Mouse (Mus musculus) adrenal gland, adult 8-10 months (tissue): ENCODE results near the gene Ces3a. TPM values are rescaled to one million over a fixed set of nuclear protein-coding genes. Genes with fewer than 3 reads are reported as not detected.
A peak's percentile ranks its signal among the peaks of the same experiment; 100 is the strongest.
"Not testable (repeated sequence)": the region's sequence is repeated elsewhere in the genome, so short reads cannot be mapped to it uniquely, and the experiment has no call there.

Experiments used
- DNase-seq: peaks from one replicate; pipeline ENCODE4 v3.0.0; 2022
- total RNA-seq, 4 experiments: library from RNA; stranded (reverse); gene quantifications; 2 replicates each; pipeline ENCODE4 v1.2.4; 2022

The Ces3a gene
- 1 to 10 TPM in 1 of 4 experiments, not detected in 3; 1.6 TPM for total RNA-seq

- no peak for DNase-seq
Measured at GRCm38 (mm10) chr8:105048371-105048854, at the start of gene Ces3a. Gene Ces3a, plus strand, starts transcription at chr8:105048601.

DNA sequence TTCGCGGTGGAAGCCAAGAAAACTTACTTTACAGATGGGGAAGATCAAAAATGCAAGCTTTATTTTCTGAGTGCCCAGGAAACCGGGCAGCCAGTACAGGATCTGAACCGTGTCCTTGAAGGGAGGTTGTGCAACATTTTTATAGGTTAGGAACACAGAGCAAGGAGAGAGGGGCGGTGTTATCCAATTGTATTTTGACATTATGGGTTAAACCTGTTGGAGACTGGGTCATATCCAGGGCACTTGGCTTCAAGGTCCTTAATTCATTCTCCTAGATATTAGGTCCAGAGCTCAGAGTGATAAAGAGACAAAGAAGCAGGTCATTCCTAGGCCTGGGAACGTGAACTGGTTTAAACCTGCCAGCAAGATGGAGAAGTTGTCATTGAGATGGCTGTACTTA is 49.2 kb upstream of the Ces3a start:
- no peak for DNase-seq

- no peak for DNase-seq
Measured at GRCm38 (mm10) chr8:105000586-105000985, 47.8 kb upstream of the Ces3a start, which contains the start of gene Ces2h. Gene Ces2h, plus strand, starts transcription at chr8:105000853.

DNA sequence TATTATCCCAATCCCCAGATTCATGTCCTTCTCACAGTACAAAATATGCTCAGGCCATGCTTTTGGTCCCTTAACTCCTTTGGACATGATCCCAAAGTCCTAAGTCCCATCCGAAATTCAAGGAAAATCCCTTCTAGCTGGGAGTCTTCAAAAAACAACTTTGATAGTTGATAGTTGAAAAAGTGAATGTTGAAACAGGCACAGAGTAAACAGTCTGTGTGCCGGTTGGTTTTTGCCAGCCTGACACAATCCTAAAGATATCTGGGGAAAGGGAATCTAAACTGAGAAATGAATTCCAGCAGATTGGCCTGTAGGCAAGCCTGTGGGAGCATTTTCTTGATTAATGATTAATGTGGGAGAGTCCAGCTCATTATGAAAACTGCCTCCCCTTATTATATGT is 38.4 kb upstream of the Ces3a start:
- DNase-seq = no peak

DNA sequence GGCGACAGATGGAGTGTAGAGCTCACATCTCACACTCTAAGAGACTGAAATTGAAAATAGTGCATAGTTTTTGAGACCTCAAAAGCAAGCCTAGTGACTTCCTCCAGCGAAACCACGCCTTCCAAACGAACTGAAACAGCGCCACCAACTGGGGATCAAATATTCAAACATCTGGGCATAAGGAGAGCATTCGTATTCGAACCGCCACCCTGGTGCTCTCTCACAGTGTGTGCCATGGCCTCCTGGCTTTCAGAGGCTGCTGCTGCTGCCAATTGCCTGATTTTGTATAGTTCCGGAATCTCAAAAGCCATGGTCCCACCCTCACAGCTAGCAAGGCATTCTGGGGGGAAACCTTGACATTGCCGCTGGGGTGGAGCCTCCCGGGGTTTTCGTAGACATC is 37.3 kb upstream of the Ces3a start:
- no peak for DNase-seq

DNA sequence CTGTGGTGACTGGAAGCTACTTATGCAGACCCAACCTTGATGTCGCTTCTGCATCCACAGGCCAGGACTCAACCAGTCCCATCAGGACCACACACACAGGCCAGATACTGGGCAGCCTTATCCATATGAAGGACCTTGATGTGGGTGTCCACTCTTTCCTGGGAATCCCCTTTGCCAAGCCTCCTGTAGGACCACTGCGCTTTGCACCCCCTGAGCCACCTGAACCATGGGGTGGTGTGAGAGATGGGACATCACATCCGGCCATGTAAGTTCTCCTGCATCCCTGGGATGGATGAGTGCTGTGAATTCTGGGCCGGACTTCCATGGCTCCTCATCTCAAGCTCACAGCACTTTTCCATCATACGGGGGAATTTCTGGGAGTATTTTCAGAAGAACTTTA is 34.0 kb upstream of the Ces3a start:
- DNase-seq = no peak

- no peak for DNase-seq
Measured at GRCm38 (mm10) chr8:105021954-105022353, 26.4 kb upstream of the Ces3a start.

GRCm38 (mm10) chr8:105023087-105023486 is 25.3 kb upstream of the Ces3a start:
- DNase-seq = no peak

- DNase-seq = no peak
Measured at GRCm38 (mm10) chr8:105025050-105025449, 23.4 kb upstream of the Ces3a start.

GRCm38 (mm10) chr8:105043510-105043909 is 4.9 kb upstream of the Ces3a start:
- no peak for DNase-seq

DNA sequence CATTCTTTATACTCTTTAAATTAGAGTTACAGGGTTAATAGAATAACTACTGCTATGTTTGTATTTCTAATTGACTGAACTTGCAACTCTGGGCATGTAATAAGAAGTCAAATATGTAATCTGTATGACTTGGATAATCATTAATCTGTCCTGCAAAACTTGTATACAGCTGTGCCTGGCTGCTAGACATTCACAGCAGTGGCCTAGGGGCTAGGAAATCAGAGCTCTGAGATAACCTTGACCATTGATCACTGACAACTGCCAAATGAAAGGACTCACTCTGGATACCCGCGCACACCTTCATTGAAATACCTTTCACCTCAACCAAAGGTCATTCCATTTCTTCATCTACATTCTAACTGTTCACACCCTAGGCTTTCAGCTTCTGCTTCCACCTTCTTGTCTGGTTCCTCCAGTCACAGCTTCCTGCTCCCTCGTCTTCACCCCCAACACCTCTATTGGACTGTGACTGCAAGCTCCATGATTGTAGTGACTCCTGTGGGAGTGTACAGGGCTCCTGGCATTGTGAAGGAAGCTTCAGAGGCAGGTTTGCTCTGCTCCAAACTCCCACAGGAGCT is 2.5 kb upstream of the Ces3a start:
- DNase-seq = no peak

- no peak for DNase-seq
Measured at GRCm38 (mm10) chr8:105056211-105056610, 7.8 kb downstream of the Ces3a start.

DNA sequence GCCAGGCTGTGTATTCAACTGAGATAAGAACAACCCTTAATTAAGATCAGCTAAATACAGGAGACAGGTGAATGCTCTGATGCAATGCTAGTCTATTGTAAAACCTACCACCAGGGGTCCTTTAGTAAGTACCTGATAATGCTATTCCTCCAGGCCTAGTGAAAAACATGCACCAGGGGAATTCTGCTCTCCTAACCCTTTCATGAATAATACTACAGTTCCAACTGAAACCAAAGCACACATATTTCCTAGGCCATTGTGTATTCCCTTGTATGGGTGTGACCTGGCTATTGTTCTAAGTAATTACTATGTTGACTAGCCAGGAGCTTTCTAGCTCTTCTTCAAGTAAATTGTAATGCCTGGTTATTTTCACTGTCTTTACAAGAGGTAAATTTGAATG is 11.7 kb downstream of the Ces3a start:
- no peak for DNase-seq

DNA sequence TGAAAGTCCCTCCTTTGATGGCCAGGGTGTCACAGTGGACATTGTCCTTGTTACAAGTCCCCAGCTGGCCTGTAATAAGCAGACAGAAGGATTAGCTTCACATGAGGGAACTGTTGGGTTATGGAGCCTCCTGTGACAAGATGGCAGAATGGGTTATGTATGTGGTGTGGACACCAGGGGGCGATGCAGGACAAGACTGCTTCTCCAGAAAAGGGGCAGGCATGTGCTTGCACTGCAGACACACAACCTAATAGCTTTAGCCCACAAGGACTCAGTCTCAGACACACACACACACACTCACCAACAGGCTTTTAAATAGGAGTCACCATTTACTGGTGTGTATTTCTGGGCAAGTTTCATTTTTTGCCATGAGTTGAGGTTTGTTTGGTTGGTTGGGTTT is 18.4 kb downstream of the Ces3a start:
- DNase-seq = peak; percentile 8

GRCm38 (mm10) chr8:105067905-105068304 is 19.5 kb downstream of the Ces3a start:
- DNase-seq = not testable (repeated sequence)

- DNase-seq = no peak
Measured at GRCm38 (mm10) chr8:105068971-105069370, 20.6 kb downstream of the Ces3a start.

- no peak for DNase-seq
Measured at GRCm38 (mm10) chr8:105076601-105077000, 28.2 kb downstream of the Ces3a start.

DNA sequence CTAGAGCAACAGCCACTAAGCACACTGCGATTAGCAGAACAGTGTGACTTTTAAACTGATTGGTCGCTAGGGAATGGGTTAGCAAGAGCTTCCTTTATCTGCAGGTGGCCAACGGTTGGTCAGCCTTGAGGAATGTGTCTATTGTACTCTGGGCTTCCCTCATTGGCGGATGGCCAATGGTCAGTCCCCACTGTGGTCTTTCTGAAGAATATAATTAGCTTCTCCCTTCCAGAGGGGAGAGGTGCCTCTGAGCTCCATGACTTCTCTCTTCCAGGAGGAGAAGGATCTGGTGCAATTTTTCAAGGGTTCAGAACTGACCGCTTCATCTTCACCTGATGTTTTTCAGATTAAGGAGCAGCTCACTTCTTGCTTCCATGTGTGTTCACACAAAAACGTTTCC is 28.7 kb downstream of the Ces3a start:
- DNase-seq = no peak

DNA sequence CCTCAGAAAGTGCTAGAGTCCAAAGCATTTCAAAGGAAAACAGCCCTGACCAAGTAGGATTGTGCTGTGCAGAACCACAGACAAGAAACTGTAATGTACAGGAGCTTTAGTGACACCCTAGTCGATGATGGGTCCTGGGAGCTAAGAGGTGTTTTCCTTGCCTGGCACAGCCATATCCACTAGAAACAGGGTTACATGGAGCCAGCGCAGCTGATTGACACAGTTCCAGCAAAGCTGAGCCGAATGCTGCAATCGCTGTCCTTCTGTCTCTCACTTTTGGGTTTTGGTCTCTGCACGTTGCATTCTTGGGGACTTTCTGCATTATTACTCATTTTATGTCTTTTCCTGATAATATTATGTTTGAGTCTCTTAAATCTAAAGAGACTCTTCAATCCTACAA is 30.2 kb downstream of the Ces3a start:
- no peak for DNase-seq

- no peak for DNase-seq
Measured at GRCm38 (mm10) chr8:105080814-105081336, 32.5 kb downstream of the Ces3a start.

GRCm38 (mm10) chr8:105083449-105084050 is 35.1 kb downstream of the Ces3a start, which contains the start of gene Ces3b:
Gene Ces3b, plus strand, starts transcription at chr8:105083753.
- no peak for DNase-seq

- not testable (repeated sequence) for DNase-seq
Measured at GRCm38 (mm10) chr8:105088166-105088565, 39.8 kb downstream of the Ces3a start.

DNA sequence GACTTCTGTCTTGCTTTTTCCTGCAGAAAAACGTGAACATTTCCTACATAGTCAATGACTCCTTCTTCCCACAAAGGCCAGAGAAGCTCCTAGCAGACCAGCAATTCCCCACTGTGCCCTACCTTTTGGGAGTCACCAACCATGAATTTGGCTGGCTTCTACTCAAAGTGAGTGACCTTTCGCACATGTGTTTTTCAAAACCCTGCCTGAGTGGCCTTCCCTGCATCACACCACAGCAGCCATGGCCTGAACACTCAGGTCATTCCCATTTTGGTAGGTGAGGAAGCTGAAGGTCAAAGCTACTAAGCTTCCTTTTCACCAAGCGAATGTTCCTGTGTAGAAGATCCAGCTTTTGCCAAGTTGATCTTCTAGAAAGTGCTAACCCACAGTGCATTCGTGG is 40.2 kb downstream of the Ces3a start:
- no peak for DNase-seq

DNA sequence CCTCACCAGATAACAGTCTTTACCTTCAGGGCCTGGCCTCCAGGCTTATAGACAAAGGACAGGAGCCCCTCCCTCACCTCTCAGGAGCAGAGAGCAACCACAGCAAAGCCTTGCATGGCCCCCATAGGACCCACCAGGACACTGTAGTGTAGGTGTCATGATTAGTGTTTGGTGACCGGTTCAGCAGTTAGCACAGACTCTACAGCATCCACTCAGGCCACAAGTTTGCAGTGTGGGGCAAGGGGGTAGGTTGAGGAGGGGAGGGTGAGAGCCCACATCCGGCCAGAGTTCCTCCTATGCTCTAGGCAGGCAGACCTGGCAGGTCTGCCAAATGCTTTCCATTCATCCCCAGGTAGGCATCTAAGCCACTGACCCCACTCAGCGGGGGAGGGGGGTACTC is 45.6 kb downstream of the Ces3a start:
- no peak for DNase-seq
